Mouse (Mus musculus): ENCODE data around the gene Ifitm5.
"Not testable (repeated sequence)": the region's sequence is repeated elsewhere in the genome, so short reads cannot be mapped to it uniquely, and the experiment has no call there.

The Ifitm5 gene

GRCm38 (mm10) chr7:140949824-140950530 lies at the start of gene Ifitm5:
Gene Ifitm5, minus strand, starts transcription at chr7:140950291.
- no peak for DNase-seq (ENCODE audit: low spot score in 2 of 2)

DNA sequence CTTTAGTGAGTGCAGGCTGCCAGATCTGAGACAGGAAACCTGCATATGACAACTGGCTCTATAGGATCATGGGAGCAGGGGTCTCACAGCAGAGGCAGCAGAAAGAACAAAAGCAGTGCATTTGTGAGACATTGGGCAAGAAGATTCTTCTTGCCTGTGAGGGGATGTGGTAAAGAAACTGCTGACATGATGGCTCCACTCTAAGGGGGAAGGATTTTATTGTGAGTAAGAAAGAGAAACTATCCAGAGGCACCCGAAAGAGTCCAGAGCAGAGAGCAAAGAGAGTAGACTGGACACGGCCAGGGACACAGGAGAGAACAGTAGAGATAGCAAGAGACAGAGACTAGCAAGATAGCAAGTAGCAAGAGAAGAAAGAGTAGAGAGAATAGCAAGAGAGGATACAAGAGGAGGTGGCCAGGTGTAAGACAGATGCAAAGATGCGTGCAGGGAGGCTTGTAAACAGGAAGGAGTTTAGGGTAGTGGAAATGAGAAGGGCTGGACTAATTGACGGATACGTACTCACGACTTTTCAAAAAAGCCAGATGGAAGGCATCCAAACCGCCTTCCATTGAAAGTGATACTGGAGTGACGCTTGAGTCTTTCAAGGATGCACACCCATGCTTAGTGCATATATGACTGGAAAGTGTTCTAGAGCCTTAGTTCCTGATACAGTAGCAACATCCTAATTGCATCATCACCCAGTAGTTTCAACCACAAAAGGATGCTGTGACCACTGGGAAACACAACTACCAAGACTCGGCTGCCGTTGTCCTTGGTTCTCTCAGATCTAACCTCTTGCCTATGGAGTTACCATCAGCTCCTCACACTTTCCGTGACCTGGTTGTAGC lies 49.0 kb upstream of the Ifitm5 start:
- DNase-seq (ENCODE audit: low spot score in 2 of 2), result no peak

GRCm38 (mm10) chr7:140997817-140998216 lies 47.7 kb upstream of the Ifitm5 start:
- no peak for DNase-seq (ENCODE audit: low spot score in 2 of 2)

- no peak for DNase-seq (ENCODE audit: low spot score in 2 of 2)
These were observed 41.1 kb upstream of the Ifitm5 start for GRCm38 (mm10) chr7:140991117-140991689.

GRCm38 (mm10) chr7:140990622-140991021 lies 40.5 kb upstream of the Ifitm5 start:
- no peak for DNase-seq (ENCODE audit: low spot score in 2 of 2)

DNA sequence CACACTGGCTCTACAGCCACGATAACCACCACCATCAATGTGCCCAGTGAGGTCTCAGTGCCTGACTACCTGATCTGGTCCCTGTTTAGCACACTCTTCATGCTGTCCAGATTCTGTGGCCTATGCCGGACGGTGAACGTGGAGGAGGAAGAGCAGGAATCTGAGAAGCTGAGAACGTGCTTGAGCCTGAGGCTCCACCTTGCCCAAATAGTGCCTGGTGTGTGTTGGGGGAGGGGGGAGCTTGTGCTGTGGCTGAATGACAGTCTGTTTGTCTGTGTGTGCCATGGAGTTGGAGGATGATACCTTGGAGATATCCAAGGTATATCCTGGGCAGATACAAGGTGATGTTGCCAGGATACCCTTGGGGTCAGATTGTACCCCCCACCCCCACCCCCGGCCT lies 40.1 kb upstream of the Ifitm5 start:
- DNase-seq (ENCODE audit: low spot score in 2 of 2), result no peak

DNA sequence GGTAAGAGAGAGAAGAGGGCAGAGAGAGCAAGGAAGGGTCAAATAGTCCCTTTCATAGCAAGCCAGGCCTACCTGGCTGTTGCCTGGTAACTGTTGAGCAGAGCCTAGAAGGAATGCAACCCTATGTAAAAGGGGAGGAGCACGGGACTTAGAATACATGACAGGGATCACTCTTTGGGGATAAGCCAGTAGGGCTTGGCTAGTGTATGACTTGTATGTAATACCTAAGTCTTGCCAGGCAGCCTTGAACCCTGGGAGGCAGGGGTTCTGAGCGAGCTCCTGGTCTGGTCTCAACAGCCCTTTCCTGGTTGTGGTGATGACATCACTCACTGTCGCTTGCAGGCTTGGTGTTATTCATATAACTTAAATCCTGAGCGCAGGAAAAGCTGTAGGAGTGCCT lies 38.9 kb upstream of the Ifitm5 start:
- DNase-seq (ENCODE audit: low spot score in 2 of 2), result no peak

DNA sequence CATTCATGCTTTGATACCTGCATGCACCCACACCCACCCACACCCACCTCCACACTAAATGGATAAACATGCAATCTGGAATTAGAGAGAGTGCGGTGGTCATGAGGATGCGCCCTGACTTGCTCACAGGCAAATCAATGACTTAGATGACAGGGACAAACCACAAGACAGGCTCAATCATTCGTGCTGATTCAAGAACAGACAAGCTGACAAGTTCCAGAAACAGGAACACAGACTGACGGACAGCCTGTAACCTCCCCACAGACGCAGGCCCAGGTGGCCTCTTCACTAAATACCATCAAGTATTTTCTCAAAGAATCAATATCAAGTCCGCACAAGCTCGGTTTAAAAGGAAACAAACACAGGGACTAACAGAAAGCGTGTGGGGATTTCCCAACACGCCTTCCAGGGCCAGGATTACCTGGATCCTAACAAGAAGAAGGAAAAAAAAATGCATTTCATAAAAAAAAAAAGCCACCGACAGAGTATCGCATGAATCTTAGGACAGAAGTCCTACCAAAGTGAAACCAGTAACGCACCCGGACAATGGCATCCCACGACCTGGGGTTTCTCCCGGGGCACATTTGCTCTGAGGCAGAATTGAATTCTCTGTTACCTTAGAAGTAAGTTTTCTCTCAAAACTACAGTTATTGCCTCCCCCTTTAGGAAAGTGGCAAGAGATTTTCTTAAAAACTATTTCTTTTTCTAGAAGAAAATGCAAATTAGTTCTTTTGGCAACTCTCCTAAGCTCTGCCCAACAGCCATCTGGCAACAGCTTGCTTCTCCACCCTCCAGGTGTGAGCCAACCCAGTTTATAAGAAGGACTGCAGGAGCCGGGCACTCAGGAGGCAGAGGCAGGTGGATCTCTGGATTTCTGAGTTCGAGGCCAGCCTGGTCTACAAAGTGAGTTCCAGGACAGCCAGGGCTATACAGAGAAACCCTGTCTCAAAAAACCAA lies 37.4 kb upstream of the Ifitm5 start:
- peak in 1 of 2 experiments; percentile 57 for DNase-seq (ENCODE audit: low spot score in 2 of 2)

- DNase-seq (ENCODE audit: low spot score in 2 of 2), result no peak
These were observed 32.9 kb upstream of the Ifitm5 start for GRCm38 (mm10) chr7:140982971-140983370.

DNA sequence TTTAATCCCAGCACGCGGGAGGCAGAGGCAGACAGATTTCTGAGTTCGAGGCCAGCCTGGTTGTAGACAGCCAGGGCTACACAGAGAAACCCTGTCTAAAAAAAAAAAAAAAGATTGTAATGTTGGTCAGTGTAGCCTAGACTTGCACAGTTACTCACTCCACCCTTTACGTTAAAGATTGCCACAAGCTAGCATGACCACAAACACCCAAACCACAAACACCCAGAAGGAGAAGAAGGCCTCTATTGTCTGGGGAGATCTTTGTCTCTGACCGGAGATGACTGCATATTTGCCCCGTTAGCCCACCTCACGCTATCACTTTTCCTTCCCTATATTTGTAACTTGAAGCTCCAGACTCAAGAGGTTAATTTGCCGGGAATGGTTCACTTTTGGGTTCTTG lies 31.6 kb upstream of the Ifitm5 start:
- DNase-seq (ENCODE audit: low spot score in 2 of 2), result no peak

GRCm38 (mm10) chr7:140976720-140977119 lies 26.6 kb upstream of the Ifitm5 start:
- DNase-seq (ENCODE audit: low spot score in 2 of 2), result not testable (repeated sequence)

- DNase-seq (ENCODE audit: low spot score in 2 of 2), result no peak
These were observed 25.4 kb upstream of the Ifitm5 start for GRCm38 (mm10) chr7:140975465-140975864.

DNA sequence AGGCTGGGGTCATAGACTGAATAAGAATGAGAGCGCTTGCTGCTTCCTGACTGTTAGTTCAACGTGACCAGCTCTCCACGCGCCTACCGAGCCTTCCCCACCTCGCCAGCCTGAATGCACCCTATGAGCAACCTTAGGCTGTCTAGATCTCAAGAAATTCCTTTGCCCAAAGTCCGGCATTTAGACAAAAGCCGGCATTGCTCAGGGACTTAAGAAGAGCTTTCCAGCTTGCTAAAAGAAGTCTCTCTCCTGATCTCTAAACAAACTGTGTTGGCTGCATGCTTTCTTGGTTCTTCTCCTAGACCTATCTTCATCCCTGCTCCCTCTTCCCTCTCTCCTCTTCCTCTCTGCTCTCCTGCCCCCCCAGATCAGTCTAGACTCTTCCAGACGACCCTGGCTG lies 24.8 kb upstream of the Ifitm5 start:
- DNase-seq (ENCODE audit: low spot score in 2 of 2), result no peak

- DNase-seq (ENCODE audit: low spot score in 2 of 2), result no peak
These were observed 23.5 kb upstream of the Ifitm5 start for GRCm38 (mm10) chr7:140973396-140974165.

DNA sequence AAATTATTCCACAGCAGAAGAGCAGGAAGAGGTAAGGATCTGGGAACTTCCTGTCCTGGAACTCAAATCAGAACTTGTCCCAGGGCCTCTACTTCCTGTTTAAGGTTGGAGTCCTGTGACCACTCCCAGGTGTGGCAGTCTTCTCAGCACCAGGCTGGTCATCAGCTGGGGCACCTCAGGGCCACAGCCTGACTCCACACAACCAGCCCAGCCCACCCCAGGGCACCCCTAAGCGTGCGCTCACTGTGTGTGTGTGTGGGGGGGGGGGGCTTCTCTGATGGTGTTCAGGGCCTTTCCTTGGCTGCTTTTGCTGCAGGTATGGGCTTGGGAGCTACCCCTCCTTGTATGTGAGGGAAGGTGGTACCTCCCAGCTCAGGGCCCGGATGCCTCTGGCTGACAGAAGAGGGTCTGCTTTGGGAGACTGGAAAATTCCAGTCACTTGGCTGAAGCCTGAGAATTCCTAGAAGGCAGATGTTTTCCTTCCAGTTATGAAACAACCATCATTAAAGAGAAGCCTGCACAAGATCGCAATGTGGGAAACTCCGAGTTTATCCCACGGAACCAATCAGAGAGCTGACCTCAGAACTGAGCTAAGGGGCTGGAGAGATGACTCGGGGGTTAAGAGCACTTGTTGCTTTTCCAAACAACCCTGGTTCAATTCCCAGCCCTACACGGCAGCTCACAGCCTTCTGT lies 21.5 kb upstream of the Ifitm5 start:
- no peak for DNase-seq (ENCODE audit: low spot score in 2 of 2)

GRCm38 (mm10) chr7:140970931-140971330 lies 20.8 kb upstream of the Ifitm5 start:
- no peak for DNase-seq (ENCODE audit: low spot score in 2 of 2)

DNA sequence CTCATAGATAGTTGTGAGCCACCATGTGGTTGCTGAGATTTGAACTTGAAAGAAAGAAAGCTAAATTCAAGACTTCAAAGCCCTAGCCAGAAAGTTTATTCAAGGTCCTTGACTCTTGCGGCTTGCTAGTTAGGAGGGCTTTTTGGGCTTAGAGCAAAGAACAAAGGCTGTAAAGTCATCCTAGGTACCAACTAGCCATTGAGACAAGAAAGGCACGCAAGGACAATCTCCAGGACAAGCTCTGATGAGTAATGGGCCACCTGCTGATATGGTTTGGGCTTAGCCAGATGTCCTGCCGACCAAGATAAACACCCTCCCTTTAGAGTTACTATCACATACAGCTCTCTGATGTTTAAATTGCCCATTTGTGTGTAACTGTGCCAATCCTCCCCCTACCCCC lies 18.6 kb upstream of the Ifitm5 start:
- DNase-seq (ENCODE audit: low spot score in 2 of 2), result not testable (repeated sequence)

- DNase-seq (ENCODE audit: low spot score in 2 of 2), result no peak
These were observed 17.9 kb upstream of the Ifitm5 start for GRCm38 (mm10) chr7:140967862-140968591.

- no peak for DNase-seq (ENCODE audit: low spot score in 2 of 2)
These were observed 16.8 kb upstream of the Ifitm5 start, which contains the start of gene Ifitm1 for GRCm38 (mm10) chr7:140966921-140967320. Gene Ifitm1, plus strand, starts transcription at chr7:140967221.

All from left cerebral cortex, adult 9 months (tissue).